Mouse (Mus musculus): Measurements from ENCODE around the gene Cd24a.
A peak's percentile ranks its signal among the peaks of the same experiment; 100 is the strongest.

Cd24a gene

GRCm38 (mm10) chr10:43588470-43589177, 10.5 kb downstream of the Cd24a start:
- no peak for DNase-seq

- no peak for DNase-seq
Observed at GRCm38 (mm10) chr10:43591477-43591876, 13.4 kb downstream of the Cd24a start.

- DNase-seq = no peak
Observed at GRCm38 (mm10) chr10:43593182-43593581, 15.1 kb downstream of the Cd24a start.

GRCm38 (mm10) chr10:43594187-43594586, 16.1 kb downstream of the Cd24a start:
- no peak for DNase-seq

GRCm38 (mm10) chr10:43594894-43595293, 16.8 kb downstream of the Cd24a start:
- DNase-seq = no peak

- no peak for DNase-seq
Observed at GRCm38 (mm10) chr10:43598067-43598726, 20.1 kb downstream of the Cd24a start.

GRCm38 (mm10) chr10:43601039-43601438, 23.0 kb downstream of the Cd24a start:
- no peak for DNase-seq

- DNase-seq = no peak
Observed at GRCm38 (mm10) chr10:43601511-43602396, 23.7 kb downstream of the Cd24a start.

GRCm38 (mm10) chr10:43603975-43604686, 26.0 kb downstream of the Cd24a start:
- no peak for DNase-seq

GRCm38 (mm10) chr10:43604687-43605250, 26.7 kb downstream of the Cd24a start:
- DNase-seq = no peak

GRCm38 (mm10) chr10:43605901-43606300, 27.8 kb downstream of the Cd24a start:
- DNase-seq = no peak

GRCm38 (mm10) chr10:43609507-43609906, 31.4 kb downstream of the Cd24a start:
- DNase-seq = no peak

GRCm38 (mm10) chr10:43609958-43610357, 31.9 kb downstream of the Cd24a start:
- no peak for DNase-seq

- no peak for DNase-seq
Observed at GRCm38 (mm10) chr10:43611081-43611480, 33.0 kb downstream of the Cd24a start.

GRCm38 (mm10) chr10:43619059-43619531, 41.0 kb downstream of the Cd24a start:
- DNase-seq = peak; percentile 6

GRCm38 (mm10) chr10:43619939-43620338, 41.9 kb downstream of the Cd24a start:
- DNase-seq = no peak

GRCm38 (mm10) chr10:43623510-43623909, 45.4 kb downstream of the Cd24a start:
- DNase-seq = no peak

- no peak for DNase-seq
Observed at GRCm38 (mm10) chr10:43624362-43624761, 46.3 kb downstream of the Cd24a start.

GRCm38 (mm10) chr10:43624791-43625398, 46.8 kb downstream of the Cd24a start:
- no peak for DNase-seq

GRCm38 (mm10) chr10:43625578-43625977, 47.5 kb downstream of the Cd24a start:
- DNase-seq = no peak

- DNase-seq = no peak
Observed at GRCm38 (mm10) chr10:43629216-43629615, 51.1 kb downstream of the Cd24a start.

- DNase-seq = no peak
Observed at GRCm38 (mm10) chr10:43629857-43630256, 51.8 kb downstream of the Cd24a start.

All from lung, postnatal 10 days (tissue).